8 mouse cellular contexts compared by ENCODE assay signal in genomic region chr8:56552045-56552444, GRCm38 (mm10). TPM values are rescaled to one million over a fixed set of nuclear protein-coding genes. Genes with fewer than 3 reads are reported as not detected.
DNase-seq lines count a peak whose midpoint lies in the region; ATAC-seq and TF ChIP-seq lines count a peak whose summit lies in the region.

No protein-coding gene starts in this region.

- 22% methylated on average over 10 of the region's 10 CpGs for WGBS in heart, embryonic 13.5 days
- 26% methylated on average over 10 of the region's 10 CpGs for WGBS in heart, embryonic 16.5 days
- WGBS in limb, embryonic 12.5 days, result 30% methylated on average over 10 of the region's 10 CpGs
- 20% methylated on average over 10 of the region's 10 CpGs for WGBS in stomach, postnatal 0 days

- TF ChIP-seq EP300 in stomach, postnatal 0 days (optimal IDR thresholded peaks at IDR 0.05), result no peak

- peak overlapping the region; percentile 90 for H3K27ac ChIP-seq in heart, embryonic 13.5 days (replicated peaks)
- peak overlapping the region; percentile 88 for H3K27ac ChIP-seq in heart, embryonic 16.5 days (ENCODE audit: low read length)
- no peak overlapping the region for H3K27ac ChIP-seq in limb, embryonic 12.5 days
- no peak overlapping the region for H3K27ac ChIP-seq in stomach, postnatal 0 days (replicated peaks)

- H3K9ac ChIP-seq in heart, embryonic 13.5 days, result peak overlapping the region; percentile 96
- peak overlapping the region; percentile 95 for H3K9ac ChIP-seq in heart, embryonic 16.5 days (ENCODE audit: low read length)
- H3K9ac ChIP-seq in limb, embryonic 12.5 days (replicated peaks), result peak overlapping the region; percentile 61; the same call in 1 of the 2 replicates
- 0 out of 2 replicates have a peak overlapping the region, but pooled peaks have one; percentile 52 for H3K9ac ChIP-seq in stomach, postnatal 0 days (ENCODE audit: low read length)

- H3K4me2 ChIP-seq in heart, embryonic 13.5 days, result peak overlapping the region; percentile 83
- peak overlapping the region; percentile 82 for H3K4me2 ChIP-seq in heart, embryonic 16.5 days (ENCODE audit: low read depth, low read length)
- H3K4me2 ChIP-seq in limb, embryonic 12.5 days, result peak overlapping the region; percentile 66
- H3K4me2 ChIP-seq in stomach, postnatal 0 days (replicated peaks; ENCODE audit: low read depth), result peak overlapping the region; percentile 53

- 0 out of 2 replicates have a peak, but pooled peaks cover 4% of the 10 kb centered on the region for H3K36me3 ChIP-seq in heart, embryonic 13.5 days
- no peaks in the 10 kb centered on the region for H3K36me3 ChIP-seq in heart, embryonic 16.5 days (ENCODE audit: control insufficient read depth, insufficient read depth)
- H3K36me3 ChIP-seq in limb, embryonic 12.5 days, result no peaks in the 10 kb centered on the region
- no peaks in the 10 kb centered on the region for H3K36me3 ChIP-seq in stomach, postnatal 0 days (ENCODE audit: control insufficient read depth, insufficient read depth, low read length)

- peaks cover 21% of the 10 kb centered on the region for H3K4me1 ChIP-seq in heart, embryonic 13.5 days
- peaks cover 17% of the 10 kb centered on the region for H3K4me1 ChIP-seq in heart, embryonic 16.5 days (ENCODE audit: control insufficient read depth, insufficient read depth, low read length)
- H3K4me1 ChIP-seq in limb, embryonic 12.5 days (replicated peaks), result peaks cover 20% of the 10 kb centered on the region
- H3K4me1 ChIP-seq in stomach, postnatal 0 days (replicated peaks; ENCODE audit: control insufficient read depth, insufficient read depth), result no peaks in the 10 kb centered on the region

- no peaks in the 10 kb centered on the region for H3K27me3 ChIP-seq in heart, embryonic 13.5 days (replicated peaks)
- no peaks in the 10 kb centered on the region for H3K27me3 ChIP-seq in heart, embryonic 16.5 days (ENCODE audit: control insufficient read depth, insufficient read depth, low read length)
- H3K27me3 ChIP-seq in limb, embryonic 12.5 days, result no peaks in the 10 kb centered on the region
- H3K27me3 ChIP-seq in stomach, postnatal 0 days (ENCODE audit: control insufficient read depth, insufficient read depth, low read length), result no peaks in the 10 kb centered on the region

- no peak for ATAC-seq in heart, embryonic 13.5 days (ENCODE audit: extremely low read depth, insufficient number of reproducible peaks, low FRiP score, low TSS enrichment)
- ATAC-seq in heart, embryonic 16.5 days (replicated peaks; ENCODE audit: extremely low read depth, insufficient read depth, low FRiP score), result no peak
- no peak for ATAC-seq in limb, embryonic 12.5 days (ENCODE audit: insufficient number of reproducible peaks, insufficient read depth, low FRiP score, low TSS enrichment, low read depth)
- no peak for ATAC-seq in stomach, postnatal 0 days (ENCODE audit: low FRiP score, low TSS enrichment)

- peak overlapping the region; percentile 83 for H3K4me3 ChIP-seq in heart, embryonic 13.5 days
- H3K4me3 ChIP-seq in heart, embryonic 16.5 days (ENCODE audit: low read length), result peak overlapping the region; percentile 87
- H3K4me3 ChIP-seq in limb, embryonic 12.5 days (replicated peaks), result peak overlapping the region; percentile 90
- peak overlapping the region; percentile 96 for H3K4me3 ChIP-seq in stomach, postnatal 0 days (ENCODE audit: low read depth, low read length)

- H3K9me3 ChIP-seq in heart, embryonic 13.5 days, result no peaks in the 10 kb centered on the region
- H3K9me3 ChIP-seq in heart, embryonic 16.5 days (replicated peaks; ENCODE audit: control insufficient read depth, low read length), result no peaks in the 10 kb centered on the region
- H3K9me3 ChIP-seq in limb, embryonic 12.5 days, result no peaks in the 10 kb centered on the region
- no peaks in the 10 kb centered on the region for H3K9me3 ChIP-seq in stomach, postnatal 0 days (ENCODE audit: control insufficient read depth, low read length)

- DNase-seq in heart, adult 11 months, result no peak
- peak; percentile 17 for DNase-seq in MEL-GATA-1-ER (ENCODE audit: extremely low read depth, low read depth)
- no peak for DNase-seq in stomach, postnatal 0 days (ENCODE audit: low spot score)
- no peak for DNase-seq in layer of hippocampus, adult 11-12 months (ENCODE audit: low spot score)
- no peak for DNase-seq in urinary bladder, adult 18-20 months (ENCODE audit: low spot score in 2 of 2)

- TF ChIP-seq CTCF in stomach, postnatal 0 days (IDR thresholded peaks at IDR 0.05; ENCODE audit: low read depth), result no peak

RNA-seq across cellular contexts. Expression of gene Fbxo8, which starts 1.2 kb away (rescaled TPM):
- polyA plus RNA-seq in heart, embryonic 13.5 days (2015; fragmentation: Nextera tagmentation; extraction: Ambion mirVana), result 42.7 TPM in 2 replicates
- polyA plus RNA-seq in heart, embryonic 16.5 days (2015; fragmentation: Nextera tagmentation; extraction: Ambion mirVana), result 49.8 and 53.2 TPM in 2 replicates
- 45.1 and 46.0 TPM in 2 replicates for polyA plus RNA-seq in limb, embryonic 12.5 days (2016; fragmentation: Nextera tagmentation; extraction: Ambion mirVana)
- polyA plus RNA-seq in stomach, postnatal 0 days (2015; fragmentation: Nextera tagmentation; extraction: Ambion mirVana), result 38.9 and 39.7 TPM in 2 replicates

RNA-seq across cellular contexts. Expression of gene Cep44, which starts 1.2 kb away (rescaled TPM):
- polyA plus RNA-seq in heart, embryonic 13.5 days (2015; fragmentation: Nextera tagmentation; extraction: Ambion mirVana), result 21.9 and 22.9 TPM in 2 replicates
- polyA plus RNA-seq in heart, embryonic 16.5 days (2015; fragmentation: Nextera tagmentation; extraction: Ambion mirVana), result 22.5 and 29.6 TPM in 2 replicates
- 43.6 and 53.7 TPM in 2 replicates for polyA plus RNA-seq in limb, embryonic 12.5 days (2016; fragmentation: Nextera tagmentation; extraction: Ambion mirVana)
- polyA plus RNA-seq in stomach, postnatal 0 days (2015; fragmentation: Nextera tagmentation; extraction: Ambion mirVana), result 17.6 and 19.1 TPM in 2 replicates

Comparison
In these comparisons a context has a peak if more than half of its experiments do, and no peak if none do; other contexts are left out.
1. H3K27ac ChIP-seq: peak in heart, embryonic 13.5 days (single experiment) and heart, embryonic 16.5 days (single experiment); none in limb, embryonic 12.5 days (single experiment) and stomach, postnatal 0 days (single experiment).
2. Peak in every context shown above with its lines, with median percentiles within 50 percentile points of each other: H3K4me2 ChIP-seq, H3K4me3 ChIP-seq and H3K9ac ChIP-seq.